ENCODE assay signal across 10 mouse cellular contexts in genomic region chr12:111851235-111851634, GRCm38 (mm10). TPM values are rescaled to one million over a fixed set of nuclear protein-coding genes. Genes with fewer than 3 reads are reported as not detected.
A peak's percentile ranks its signal among the peaks of the same experiment; 100 is the strongest.
DNase-seq lines count a peak whose midpoint lies in the region; ATAC-seq and TF ChIP-seq lines count a peak whose summit lies in the region.
"Had no signal": no experiment of that assay in that cellular context is flagged by ENCODE, and none has a peak within 500 bp of the region (broad histone marks: within the 10 kb centered on the region; RNA-seq: fewer than 3 reads in every experiment).

No protein-coding gene starts in this region.

- H3K27ac ChIP-seq in heart, embryonic 16.5 days (ENCODE audit: low read length) = 0 out of 2 replicates have a peak overlapping the region, but pooled peaks have one; percentile 46
- peak overlapping the region; percentile 31; the same call in 1 of the 2 replicates for H3K27ac ChIP-seq in thymus, adult 2 months (ENCODE audit: control insufficient read depth, insufficient read depth, low read length)
- H3K27ac ChIP-seq: midbrain, embryonic 10.5 days had no signal

- TF ChIP-seq CTCF in thymus, adult 2 months (IDR thresholded peaks at IDR 0.05; ENCODE audit: borderline replicate concordance, control insufficient read depth, extremely low read depth, insufficient read depth, low read length, poor library complexity) = no peak

- no peak for DNase-seq in heart, postnatal 10 days
- peak; percentile 14 for DNase-seq in thymus, adult 2 months
- no peak for DNase-seq in thymus, adult 18-20 months
- DNase-seq in ZHBTc4 (ENCODE audit: low read depth, low spot score) = peak; percentile 69
- peak; percentile 24 for DNase-seq in thymus, postnatal 4 days
- DNase-seq in urinary bladder, adult 2 months (ENCODE audit: low spot score) = no peak
- no peak for DNase-seq in left cerebral cortex, postnatal 10 days (ENCODE audit: extremely low spot score in 1 of 2, low spot score in 2 of 2)

- no peak for ATAC-seq in heart, embryonic 16.5 days (replicated peaks; ENCODE audit: extremely low read depth, insufficient read depth, low FRiP score)

- H3K4me3 ChIP-seq in heart, embryonic 16.5 days (ENCODE audit: low read length) = no peak overlapping the region
- no peak overlapping the region for H3K4me3 ChIP-seq in thymus, adult 2 months (ENCODE audit: control insufficient read depth, insufficient read depth, low read length)
- H3K4me3 ChIP-seq: midbrain, embryonic 10.5 days had no signal

- H3K9me3 ChIP-seq in heart, embryonic 16.5 days (replicated peaks; ENCODE audit: control insufficient read depth, low read length) = no peaks in the 10 kb centered on the region
- H3K9me3 ChIP-seq: midbrain, embryonic 10.5 days had no signal

- peaks cover 11% of the 10 kb centered on the region for H3K4me1 ChIP-seq in heart, embryonic 16.5 days (ENCODE audit: control insufficient read depth, insufficient read depth, low read length)
- H3K4me1 ChIP-seq in thymus, adult 2 months (replicated peaks; ENCODE audit: control insufficient read depth, insufficient read depth, low read length) = peaks cover 11% of the 10 kb centered on the region
- H3K4me1 ChIP-seq: midbrain, embryonic 10.5 days had no signal

- peaks cover 3% of the 10 kb centered on the region; the same call in 1 of the 2 replicates for H3K36me3 ChIP-seq in heart, embryonic 16.5 days (ENCODE audit: control insufficient read depth, insufficient read depth)
- no peaks in the 10 kb centered on the region for H3K36me3 ChIP-seq in thymus, adult 2 months (ENCODE audit: control insufficient read depth, insufficient read depth, low read length)
- H3K36me3 ChIP-seq: midbrain, embryonic 10.5 days had no signal

- H3K9ac ChIP-seq in heart, embryonic 16.5 days (ENCODE audit: low read length) = no peak overlapping the region

- H3K4me2 ChIP-seq in heart, embryonic 16.5 days (ENCODE audit: low read depth, low read length) = no peak overlapping the region
- H3K4me2 ChIP-seq: heart, embryonic 11.5 days had no signal

- H3K27me3 ChIP-seq in heart, embryonic 16.5 days (ENCODE audit: control insufficient read depth, insufficient read depth, low read length) = no peaks in the 10 kb centered on the region
- no peaks in the 10 kb centered on the region for H3K27me3 ChIP-seq in thymus, adult 2 months (ENCODE audit: control insufficient read depth, insufficient read depth, low read length)

- WGBS in heart, embryonic 16.5 days = 58% methylated on average over 2 of the region's 2 CpGs
- WGBS in thymus, adult 2 months = 86% methylated on average over 2 of the region's 2 CpGs

- TF ChIP-seq POLR2A in thymus, adult 2 months (IDR thresholded peaks at IDR 0.05; ENCODE audit: control insufficient read depth, extremely low read depth, insufficient read depth, low read length, poor library complexity) = no peak

- intact Hi-C loops in heart, postnatal 10 days (cut with DNase I) = no loop called here
- intact Hi-C loops in left cerebral cortex, postnatal 10 days (cut with DNase I) = no loop called here

RNA-seq across cellular contexts. Expression of gene Zfyve21, which starts 37.3 kb away (rescaled TPM):
- polyA plus RNA-seq in heart, embryonic 16.5 days (2015; fragmentation: Nextera tagmentation; extraction: Ambion mirVana) = 111 and 124 TPM in 2 replicates
- 10 to 100 TPM; 44.5 to 53.2 TPM for total RNA-seq in heart, postnatal 10 days (2021)
- 36.6 and 46.4 TPM in 2 replicates for polyA plus RNA-seq in thymus, adult 2 months (2012; rRNA removed)
- polyA plus RNA-seq in urinary bladder, adult 2 months (2012; rRNA removed) = 77.0 and 87.5 TPM in 2 replicates
- 10 to 100 TPM; 14.9 to 19.2 TPM for total RNA-seq in left cerebral cortex, postnatal 10 days (2021)

RNA-seq across cellular contexts. Expression of gene Xrcc3, which starts 37.6 kb away (rescaled TPM):
- polyA plus RNA-seq in heart, embryonic 16.5 days (2015; fragmentation: Nextera tagmentation; extraction: Ambion mirVana) = 5.6 and 6.7 TPM in 2 replicates
- total RNA-seq in heart, postnatal 10 days (2021) = 1 to 10 TPM; 3.5 to 4.0 TPM
- 22.1 and 29.0 TPM in 2 replicates for polyA plus RNA-seq in thymus, adult 2 months (2012; rRNA removed)
- polyA plus RNA-seq in urinary bladder, adult 2 months (2012; rRNA removed) = 3.3 and 3.5 TPM in 2 replicates
- total RNA-seq in left cerebral cortex, postnatal 10 days (2021) = 1 to 10 TPM; 3.0 to 3.2 TPM

RNA-seq across cellular contexts. Expression of gene Ppp1r13b, which starts 56.7 kb away (rescaled TPM):
- polyA plus RNA-seq in heart, embryonic 16.5 days (2015; fragmentation: Nextera tagmentation; extraction: Ambion mirVana) = 11.2 and 13.6 TPM in 2 replicates
- total RNA-seq in heart, postnatal 10 days (2021) = 10 to 100 TPM; 23.4 to 26.8 TPM
- 28.1 and 30.1 TPM in 2 replicates for polyA plus RNA-seq in thymus, adult 2 months (2012; rRNA removed)
- polyA plus RNA-seq in urinary bladder, adult 2 months (2012; rRNA removed) = 16.6 and 24.9 TPM in 2 replicates
- 10 to 100 TPM; 60.8 to 61.3 TPM for total RNA-seq in left cerebral cortex, postnatal 10 days (2021)

Comparison
In these comparisons a context has a peak if more than half of its experiments do, and no peak if none do; other contexts are left out.
1. DNase-seq: peak in thymus, adult 2 months (single experiment), ZHBTc4 (single experiment) and thymus, postnatal 4 days (single experiment); none in heart, postnatal 10 days (0 of 2), thymus, adult 18-20 months (0 of 2), urinary bladder, adult 2 months (single experiment) and left cerebral cortex, postnatal 10 days (0 of 2).